Mouse (Mus musculus) cortical plate, adult 2 months (tissue): ENCODE measurements around the gene Pcsk2.
A peak's percentile ranks its signal among the peaks of the same experiment; 100 is the strongest.

Experiments used
- CTCF ChIP-seq: fragments of 200-500 bp; IDR thresholded peaks from 2 replicates; pipeline ENCODE4 v1.5.1; 2011; ENCODE audit warnings: mild to moderate bottlenecking, control low read depth, low read length; ENCODE audit not compliant: insufficient read depth; ENCODE audit errors: extremely low read depth
- POLR2A ChIP-seq: fragments of 200-500 bp; IDR thresholded peaks from 2 replicates; pipeline ENCODE4 v1.6.1; 2011; ENCODE audit warnings: mild to moderate bottlenecking, low read length, control low read depth; ENCODE audit not compliant: insufficient read depth; ENCODE audit errors: extremely low read depth

DNA sequence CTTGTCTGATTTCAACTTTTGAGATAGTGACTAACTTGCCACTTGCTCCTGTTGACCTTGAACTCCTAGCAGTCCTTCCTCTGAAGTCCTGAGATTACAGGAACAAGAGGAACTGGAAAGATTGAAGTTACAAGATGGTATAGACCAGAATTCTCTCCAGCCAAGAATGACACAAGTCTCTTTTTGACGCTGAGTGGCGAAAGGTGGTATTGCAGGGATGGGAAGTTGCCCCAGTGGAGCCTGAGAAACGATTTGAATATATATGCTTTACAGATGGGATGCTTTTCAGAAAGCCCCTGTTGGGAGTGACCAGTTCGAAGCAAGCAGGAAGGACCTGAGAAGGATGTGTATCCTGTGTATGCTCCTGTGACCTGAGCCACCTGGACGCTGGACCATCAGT, 262.8 kb downstream of the Pcsk2 start:
- TF ChIP-seq CTCF (0 out of 2 replicates have a peak, but pooled peaks have one; percentile 21), POLR2A (no peak)
